ENCODE assay signal across 7 mouse cellular contexts in genomic region chr7:82647909-82648308, GRCm38 (mm10). TPM values are rescaled to one million over a fixed set of nuclear protein-coding genes. Genes with fewer than 3 reads are reported as not detected.
DNase-seq lines count a peak whose midpoint lies in the region; ATAC-seq lines count a peak whose summit lies in the region.

No protein-coding gene starts in this region.

- no peak for DNase-seq in lung, postnatal 4 days
- no peak for DNase-seq in layer of hippocampus, postnatal 14 days (ENCODE audit: low spot score in 2 of 2)
- DNase-seq in ovary, postnatal 10 days (ENCODE audit: low spot score) = no peak

- peak overlapping the region; percentile 73 for H3K4me2 ChIP-seq in lung, embryonic 15.5 days
- peak overlapping the region; percentile 65 for H3K4me2 ChIP-seq in embryonic facial prominence, embryonic 15.5 days (replicated peaks)
- peak overlapping the region; percentile 78 for H3K4me2 ChIP-seq in limb, embryonic 12.5 days
- peak overlapping the region; percentile 54 for H3K4me2 ChIP-seq in stomach, embryonic 14.5 days (replicated peaks; ENCODE audit: low read depth, low read length)

- peak overlapping the region; percentile 82 for H3K4me3 ChIP-seq in lung, embryonic 15.5 days
- peak overlapping the region; percentile 61 for H3K4me3 ChIP-seq in embryonic facial prominence, embryonic 15.5 days (replicated peaks)
- H3K4me3 ChIP-seq in limb, embryonic 12.5 days (replicated peaks) = peak overlapping the region; percentile 74
- H3K4me3 ChIP-seq in stomach, embryonic 14.5 days (ENCODE audit: low read depth, low read length) = peak overlapping the region; percentile 72

- no peaks in the 10 kb centered on the region for H3K4me1 ChIP-seq in lung, embryonic 15.5 days
- peaks cover 9% of the 10 kb centered on the region; the same call in 1 of the 2 replicates for H3K4me1 ChIP-seq in embryonic facial prominence, embryonic 15.5 days
- peaks cover 14% of the 10 kb centered on the region for H3K4me1 ChIP-seq in limb, embryonic 12.5 days (replicated peaks)
- H3K4me1 ChIP-seq in stomach, embryonic 14.5 days (ENCODE audit: control insufficient read depth, insufficient read depth, low read length) = peaks cover 5% of the 10 kb centered on the region; the same call in 1 of the 2 replicates

- 21% methylated on average over 4 of the region's 4 CpGs for whole genome bisulfite sequencing in lung, embryonic 15.5 days
- 32% methylated on average over 4 of the region's 4 CpGs for WGBS in embryonic facial prominence, embryonic 15.5 days
- 31% methylated on average over 4 of the region's 4 CpGs for WGBS in limb, embryonic 12.5 days
- WGBS in stomach, embryonic 14.5 days = 20% methylated on average over 4 of the region's 4 CpGs

- H3K36me3 ChIP-seq in lung, embryonic 15.5 days = peaks cover 8% of the 10 kb centered on the region; the same call in 1 of the 2 replicates
- H3K36me3 ChIP-seq in embryonic facial prominence, embryonic 15.5 days = 0 out of 2 replicates have a peak, but pooled peaks cover 5% of the 10 kb centered on the region
- peaks cover 12% of the 10 kb centered on the region for H3K36me3 ChIP-seq in limb, embryonic 12.5 days
- no peaks in the 10 kb centered on the region; the same call in 1 of the 2 replicates for H3K36me3 ChIP-seq in stomach, embryonic 14.5 days (ENCODE audit: control insufficient read depth, insufficient read depth, low read length)

- peak overlapping the region; percentile 63; the same call in 1 of the 2 replicates for H3K9ac ChIP-seq in lung, embryonic 15.5 days
- peak overlapping the region; percentile 48 for H3K9ac ChIP-seq in embryonic facial prominence, embryonic 15.5 days
- peak overlapping the region; percentile 65 for H3K9ac ChIP-seq in limb, embryonic 12.5 days (replicated peaks)
- H3K9ac ChIP-seq in stomach, embryonic 14.5 days (replicated peaks; ENCODE audit: low read depth, low read length) = peak overlapping the region; percentile 37; the same call in 1 of the 2 replicates

- no peak; the same call in 1 of the 2 replicates for ATAC-seq in lung, embryonic 15.5 days (ENCODE audit: borderline replicate concordance, extremely low read depth, low FRiP score, low TSS enrichment)
- ATAC-seq in embryonic facial prominence, embryonic 15.5 days (ENCODE audit: insufficient number of reproducible peaks, low FRiP score, low TSS enrichment, low read depth) = no peak
- no peak; the same call in 1 of the 2 replicates for ATAC-seq in limb, embryonic 12.5 days (ENCODE audit: insufficient number of reproducible peaks, insufficient read depth, low FRiP score, low TSS enrichment, low read depth)
- ATAC-seq in stomach, embryonic 14.5 days (ENCODE audit: insufficient number of reproducible peaks, insufficient read depth, low FRiP score, low read depth) = no peak

- no peaks in the 10 kb centered on the region for H3K27me3 ChIP-seq in lung, embryonic 15.5 days
- H3K27me3 ChIP-seq in embryonic facial prominence, embryonic 15.5 days = no peaks in the 10 kb centered on the region
- no peaks in the 10 kb centered on the region for H3K27me3 ChIP-seq in limb, embryonic 12.5 days
- H3K27me3 ChIP-seq in stomach, embryonic 14.5 days (ENCODE audit: control insufficient read depth, insufficient read depth, low read length) = no peaks in the 10 kb centered on the region

- H3K27ac ChIP-seq in lung, embryonic 15.5 days = no peak overlapping the region
- H3K27ac ChIP-seq in embryonic facial prominence, embryonic 15.5 days (replicated peaks) = no peak overlapping the region
- H3K27ac ChIP-seq in limb, embryonic 12.5 days = no peak overlapping the region
- no peak overlapping the region for H3K27ac ChIP-seq in stomach, embryonic 14.5 days (ENCODE audit: low read length)

- H3K9me3 ChIP-seq in lung, embryonic 15.5 days = no peaks in the 10 kb centered on the region
- no peaks in the 10 kb centered on the region for H3K9me3 ChIP-seq in embryonic facial prominence, embryonic 15.5 days (replicated peaks)
- no peaks in the 10 kb centered on the region for H3K9me3 ChIP-seq in limb, embryonic 12.5 days
- no peaks in the 10 kb centered on the region for H3K9me3 ChIP-seq in stomach, embryonic 14.5 days (ENCODE audit: control insufficient read depth, low read depth, low read length)

RNA-seq across cellular contexts. Expression of gene Saxo2, which starts 0.4 kb away (rescaled TPM):
- 5.7 and 9.3 TPM in 2 replicates for polyA plus RNA-seq in lung, embryonic 15.5 days (2015; fragmentation: Nextera tagmentation; extraction: Ambion mirVana)
- polyA plus RNA-seq in embryonic facial prominence, embryonic 15.5 days (2015; fragmentation: Nextera tagmentation; extraction: Ambion mirVana) = 14.5 and 25.6 TPM in 2 replicates
- 5.2 and 6.2 TPM in 2 replicates for polyA plus RNA-seq in limb, embryonic 12.5 days (2016; fragmentation: Nextera tagmentation; extraction: Ambion mirVana)
- 4.6 and 5.9 TPM in 2 replicates for polyA plus RNA-seq in stomach, embryonic 14.5 days (2014; fragmentation: Nextera tagmentation; extraction: Ambion mirVana)
- total RNA-seq in layer of hippocampus, postnatal 14 days (2021) = 10 to 100 TPM in 1 of 2 experiments, 1 to 10 TPM in 1; 9.4 to 14.9 TPM

RNA-seq across cellular contexts. Expression of gene Efl1, which starts 0.5 kb away (rescaled TPM):
- 19.5 and 20.7 TPM in 2 replicates for polyA plus RNA-seq in lung, embryonic 15.5 days (2015; fragmentation: Nextera tagmentation; extraction: Ambion mirVana)
- 20.2 and 22.5 TPM in 2 replicates for polyA plus RNA-seq in embryonic facial prominence, embryonic 15.5 days (2015; fragmentation: Nextera tagmentation; extraction: Ambion mirVana)
- 21.0 and 24.3 TPM in 2 replicates for polyA plus RNA-seq in limb, embryonic 12.5 days (2016; fragmentation: Nextera tagmentation; extraction: Ambion mirVana)
- polyA plus RNA-seq in stomach, embryonic 14.5 days (2014; fragmentation: Nextera tagmentation; extraction: Ambion mirVana) = 29.7 and 30.1 TPM in 2 replicates
- total RNA-seq in layer of hippocampus, postnatal 14 days (2021) = 10 to 100 TPM; 17.0 to 19.7 TPM
